Mouse (Mus musculus) ES-E14 (cell line): ENCODE data around the gene Cma1.

Experiments used
- HCFC1 ChIP-seq: IDR thresholded peaks from 2 replicates; pipeline ENCODE4 v1.6.1; 2012; ENCODE audit warnings: low read length, inconsistent platforms, borderline replicate concordance; ENCODE audit not compliant: insufficient read depth
- MAFK ChIP-seq: IDR thresholded peaks from 2 replicates; pipeline ENCODE4 v1.6.1; 2014; ENCODE audit warnings: mild to moderate bottlenecking, low read depth, low read length, inconsistent platforms; ENCODE audit not compliant: insufficient read depth
- ZC3H11A ChIP-seq: IDR thresholded peaks from 2 replicates; pipeline ENCODE4 v1.6.1; 2012; ENCODE audit warnings: low read depth, mild to moderate bottlenecking, inconsistent platforms, low read length, borderline replicate concordance
- ZNF384 ChIP-seq: IDR thresholded peaks from 2 replicates; pipeline ENCODE4 v1.6.1; 2012; ENCODE audit warnings: low read depth, low read length, inconsistent platforms

GRCm38 (mm10) chr14:55933586-55933985 lies 10.9 kb downstream of the Cma1 start:
- TF ChIP-seq ZNF384 (no peak), HCFC1 (no peak), ZC3H11A (no peak), MAFK (no peak)
